32 mouse cellular contexts compared by ENCODE assay signal in genomic region chr6:71624723-71625122, GRCm38 (mm10). TPM values are rescaled to one million over a fixed set of nuclear protein-coding genes. Genes with fewer than 3 reads are reported as not detected.
DNase-seq lines count a peak whose midpoint lies in the region; ATAC-seq lines count a peak whose summit lies in the region.
"Had no signal": no experiment of that assay in that cellular context is flagged by ENCODE, and none has a peak within 500 bp of the region (broad histone marks: within the 10 kb centered on the region; RNA-seq: fewer than 3 reads in every experiment).

No protein-coding gene starts in this region.

- H3K36me3 ChIP-seq in embryonic facial prominence, embryonic 11.5 days (replicated peaks; ENCODE audit: control insufficient read depth, insufficient read depth, low read depth, low read length) = peaks cover 2% of the 10 kb centered on the region; the same call in 1 of the 2 replicates
- H3K36me3 ChIP-seq in embryonic facial prominence, embryonic 10.5 days (replicated peaks) = peaks cover 99% of the 10 kb centered on the region

- peak; percentile 65 for DNase-seq in embryonic facial prominence, embryonic 11.5 days (ENCODE audit: low spot score)
- no peak for DNase-seq in embryonic facial prominence, embryonic 10.5 days (ENCODE audit: low spot score)
- peak; percentile 43 for DNase-seq in adipocyte (ENCODE audit: low spot score)
- peak; percentile 3 for DNase-seq in forelimb bud, embryonic 11.5 days (ENCODE audit: low read depth, low spot score)
- no peak for DNase-seq in right cerebral cortex, postnatal 25 days
- no peak for DNase-seq in heart, adult 11 months
- DNase-seq: adrenal gland, adult 8-10 months; adrenal gland, postnatal 25 days; B cell, adult 2 months; cerebellum, adult 11-12 months; cerebellum, adult 8-10 months; cerebellum, postnatal 10 days; cerebellum, postnatal 36 days; embryo, embryonic 11 days; gastrocnemius, adult 2 months; gastrocnemius, postnatal 14 days; heart, adult 18-20 months; heart, postnatal 10 days; heart, postnatal 36 days had no signal

- no peak for ATAC-seq in embryonic facial prominence, embryonic 11.5 days (replicated peaks; ENCODE audit: insufficient number of reproducible peaks, low FRiP score, low TSS enrichment, low read depth)
- ATAC-seq: forebrain, embryonic 13.5 days; forebrain, embryonic 16.5 days; hindbrain, embryonic 16.5 days; inflammation-experienced regulatory T-cells, adult 6 months; intestine, embryonic 16.5 days had no signal

- no peaks in the 10 kb centered on the region for H3K27me3 ChIP-seq in embryonic facial prominence, embryonic 11.5 days (ENCODE audit: control insufficient read depth, insufficient read depth, low read length)
- H3K27me3 ChIP-seq in embryonic facial prominence, embryonic 10.5 days (replicated peaks; ENCODE audit: low read depth, poor library complexity, severe bottlenecking) = no peaks in the 10 kb centered on the region
- H3K27me3 ChIP-seq: CH12.LX; embryonic facial prominence, embryonic 12.5 days; forebrain, embryonic 13.5 days; heart, embryonic 12.5 days; heart, embryonic 15.5 days; hindbrain, embryonic 13.5 days had no signal

- no peak overlapping the region for H3K4me2 ChIP-seq in embryonic facial prominence, embryonic 11.5 days (ENCODE audit: low read depth, low read length)
- H3K4me2 ChIP-seq: embryonic facial prominence, embryonic 12.5 days; forebrain, embryonic 13.5 days; heart, embryonic 12.5 days; heart, embryonic 15.5 days; hindbrain, embryonic 13.5 days had no signal

- H3K4me3 ChIP-seq in embryonic facial prominence, embryonic 11.5 days (ENCODE audit: low read depth, low read length) = no peak overlapping the region
- no peak overlapping the region for H3K4me3 ChIP-seq in embryonic facial prominence, embryonic 10.5 days
- H3K4me3 ChIP-seq: embryonic facial prominence, embryonic 12.5 days; forebrain, embryonic 10.5 days; forebrain, embryonic 13.5 days; gastrocnemius, adult 2 months; heart, embryonic 12.5 days; heart, embryonic 15.5 days; hindbrain, embryonic 10.5 days; hindbrain, embryonic 13.5 days had no signal

- no peaks in the 10 kb centered on the region for H3K4me1 ChIP-seq in embryonic facial prominence, embryonic 11.5 days (ENCODE audit: control insufficient read depth, insufficient read depth, low read length)
- peaks cover 10% of the 10 kb centered on the region for H3K4me1 ChIP-seq in embryonic facial prominence, embryonic 10.5 days
- H3K4me1 ChIP-seq: heart, embryonic 12.5 days had no signal

- H3K27ac ChIP-seq in embryonic facial prominence, embryonic 11.5 days (replicated peaks; ENCODE audit: low read depth, low read length) = no peak overlapping the region
- no peak overlapping the region for H3K27ac ChIP-seq in embryonic facial prominence, embryonic 10.5 days (replicated peaks)
- H3K27ac ChIP-seq: embryonic facial prominence, embryonic 12.5 days; forebrain, embryonic 10.5 days; forebrain, embryonic 13.5 days; gastrocnemius, adult 2 months; heart, embryonic 15.5 days; hindbrain, embryonic 10.5 days; hindbrain, embryonic 13.5 days had no signal

- no peaks in the 10 kb centered on the region for H3K9me3 ChIP-seq in embryonic facial prominence, embryonic 11.5 days (replicated peaks; ENCODE audit: control insufficient read depth, low read length)
- H3K9me3 ChIP-seq in embryonic facial prominence, embryonic 10.5 days = no peaks in the 10 kb centered on the region
- H3K9me3 ChIP-seq: embryonic facial prominence, embryonic 12.5 days; forebrain, embryonic 10.5 days; forebrain, embryonic 13.5 days; G1E; heart, embryonic 12.5 days; heart, embryonic 15.5 days; hindbrain, embryonic 10.5 days; hindbrain, embryonic 13.5 days had no signal

- no peak overlapping the region for H3K9ac ChIP-seq in embryonic facial prominence, embryonic 11.5 days (replicated peaks; ENCODE audit: low read length)
- H3K9ac ChIP-seq: embryonic facial prominence, embryonic 12.5 days; forebrain, embryonic 13.5 days; heart, embryonic 12.5 days; heart, embryonic 15.5 days; hindbrain, embryonic 13.5 days had no signal

RNA-seq across cellular contexts. Expression of gene Kdm3a, which starts 8.1 kb away (rescaled TPM):
- 48.8 and 57.9 TPM in 2 replicates for polyA plus RNA-seq in embryonic facial prominence, embryonic 11.5 days (2014; fragmentation: Nextera tagmentation; extraction: Ambion mirVana)
- polyA plus RNA-seq in embryonic facial prominence, embryonic 10.5 days (2016; fragmentation: Nextera tagmentation; extraction: Ambion mirVana) = 69.5 and 80.3 TPM in 2 replicates

Comparison
In these comparisons a context has a peak if more than half of its experiments do, and no peak if none do; other contexts are left out.
1. DNase-seq: peak in embryonic facial prominence, embryonic 11.5 days (single experiment), adipocyte (single experiment) and forelimb bud, embryonic 11.5 days (single experiment); none in embryonic facial prominence, embryonic 10.5 days (single experiment), right cerebral cortex, postnatal 25 days (single experiment) and heart, adult 11 months (single experiment).